Mouse (Mus musculus) 416B (cell line): Measurements from ENCODE around the gene Pinlyp.
A peak's percentile ranks its signal among the peaks of the same experiment; 100 is the strongest.
"Not testable (repeated sequence)": the region's sequence is repeated elsewhere in the genome, so short reads cannot be mapped to it uniquely, and the experiment has no call there.

Experiments used
- DNase-seq: peaks from one replicate; pipeline ENCODE4 v3.0.0; 2011; ENCODE audit warnings: low read depth

Pinlyp gene

DNA sequence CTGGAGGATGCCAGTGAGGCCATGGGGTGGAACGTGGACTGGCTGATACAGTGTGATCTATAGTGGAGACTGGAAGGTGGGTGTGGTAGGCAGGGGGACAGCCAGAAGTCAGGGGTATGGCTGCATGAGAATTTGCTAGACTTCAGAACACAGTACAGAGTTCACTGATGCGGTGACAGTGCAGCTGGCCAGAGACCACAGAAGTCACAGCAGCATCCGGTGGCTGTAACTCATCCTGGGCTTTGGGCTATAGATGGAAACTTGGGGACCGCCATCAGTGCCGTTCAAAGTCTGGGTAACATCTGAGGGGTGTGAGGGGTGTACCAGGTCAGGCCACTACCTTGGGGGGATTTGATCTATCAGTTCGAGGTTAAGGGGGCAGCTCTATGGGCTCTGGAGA, 22.2 kb downstream of the Pinlyp start:
- no peak for DNase-seq

DNA sequence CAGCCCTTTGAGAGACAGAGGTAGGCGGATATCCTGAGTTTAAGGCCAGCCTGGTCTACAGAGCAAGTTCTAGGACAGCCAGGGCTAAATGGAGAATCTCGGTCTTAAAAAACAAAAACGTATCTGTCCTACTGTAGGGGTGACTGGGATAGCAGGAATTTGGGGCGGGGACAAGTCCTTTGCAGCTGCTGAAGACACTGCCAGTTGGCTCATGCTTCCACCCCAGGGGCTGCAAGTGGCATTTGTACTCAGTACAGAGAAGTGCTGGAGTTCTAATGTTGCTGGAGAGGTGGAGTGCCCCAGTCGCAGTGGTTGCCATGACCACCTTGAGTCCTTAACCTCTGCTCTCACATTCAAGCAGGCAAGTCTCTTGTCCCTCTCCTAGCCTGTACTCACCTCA, 23.1 kb downstream of the Pinlyp start:
- DNase-seq = no peak

DNA sequence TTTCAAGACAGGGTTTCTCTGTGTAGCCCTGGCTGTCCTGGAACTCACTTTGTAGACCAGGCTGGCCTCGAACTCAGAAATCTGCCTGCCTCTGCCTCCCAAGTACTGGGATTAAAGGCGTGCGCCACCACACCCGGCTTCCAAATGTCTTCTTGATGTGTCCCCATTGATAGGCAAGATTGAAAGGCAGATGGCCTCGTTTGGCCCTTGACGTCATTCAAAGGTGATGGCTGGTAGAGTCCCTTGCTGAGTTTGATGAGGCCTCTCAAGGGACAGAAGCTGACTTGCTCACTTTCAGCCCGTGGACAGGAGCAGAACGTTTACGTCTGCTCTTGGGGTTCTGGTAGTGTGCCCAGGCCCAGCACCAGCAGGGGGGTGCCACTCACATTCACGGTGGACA, 25.9 kb downstream of the Pinlyp start:
- DNase-seq = not testable (repeated sequence)

DNA sequence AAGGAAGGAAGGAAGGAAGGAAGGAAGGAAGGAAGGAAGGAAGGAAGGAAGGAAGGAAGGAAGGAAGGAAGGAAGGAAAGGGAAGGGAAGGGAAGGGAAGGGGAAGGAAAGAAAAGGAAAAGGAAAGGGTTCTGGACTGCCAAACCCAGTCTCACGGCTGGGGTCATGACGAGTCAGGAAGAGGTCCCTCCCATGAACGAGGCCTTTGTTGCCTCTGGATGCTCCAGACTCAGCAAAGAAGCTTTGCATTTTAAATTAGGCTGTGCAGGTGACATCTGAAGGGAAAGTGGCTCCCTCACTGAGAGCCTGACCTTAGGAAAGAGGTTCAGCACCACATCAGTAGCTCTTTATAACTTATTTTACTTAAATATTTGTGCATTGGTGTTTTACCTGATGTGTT, 26.8 kb downstream of the Pinlyp start:
- no peak for DNase-seq

DNA sequence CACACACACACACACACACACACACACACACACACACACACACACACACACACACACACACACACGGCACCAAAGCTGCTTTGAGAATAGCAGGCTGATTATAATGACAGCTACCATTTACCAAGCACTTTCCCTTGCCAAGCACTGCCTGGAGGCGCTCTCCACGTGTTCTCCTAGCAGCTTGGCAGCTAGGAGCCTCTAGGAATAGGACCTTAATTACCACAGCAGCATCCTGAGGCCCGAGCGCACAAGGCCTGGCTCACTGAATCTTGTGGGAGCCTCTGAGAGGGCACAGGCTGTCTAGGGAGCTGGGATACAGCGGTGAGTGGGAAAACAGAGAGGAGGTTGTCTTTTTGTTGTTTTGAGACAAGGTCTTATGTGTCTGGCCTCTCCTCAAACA, 28.3 kb downstream of the Pinlyp start:
- no peak for DNase-seq

DNA sequence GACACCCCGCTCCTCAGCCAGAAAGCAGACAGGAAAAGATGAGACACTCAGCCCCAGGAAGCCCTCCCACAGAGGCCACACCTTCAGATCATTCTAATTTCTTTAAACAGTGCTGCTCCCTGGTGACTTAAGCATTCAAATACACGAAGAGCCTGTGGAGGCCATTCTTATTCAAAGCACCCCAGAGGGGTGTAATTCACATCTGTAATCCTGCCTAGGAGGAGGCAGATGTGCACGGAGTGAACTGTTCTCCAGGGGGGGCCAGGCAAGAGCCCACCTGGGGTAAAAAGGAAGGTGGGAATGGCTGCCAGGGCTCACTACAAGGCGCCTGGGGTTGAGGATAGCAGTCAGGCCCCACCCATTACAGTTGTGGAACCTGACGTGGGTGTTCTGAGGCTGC, 28.8 kb downstream of the Pinlyp start:
- peak; percentile 28 for DNase-seq

DNA sequence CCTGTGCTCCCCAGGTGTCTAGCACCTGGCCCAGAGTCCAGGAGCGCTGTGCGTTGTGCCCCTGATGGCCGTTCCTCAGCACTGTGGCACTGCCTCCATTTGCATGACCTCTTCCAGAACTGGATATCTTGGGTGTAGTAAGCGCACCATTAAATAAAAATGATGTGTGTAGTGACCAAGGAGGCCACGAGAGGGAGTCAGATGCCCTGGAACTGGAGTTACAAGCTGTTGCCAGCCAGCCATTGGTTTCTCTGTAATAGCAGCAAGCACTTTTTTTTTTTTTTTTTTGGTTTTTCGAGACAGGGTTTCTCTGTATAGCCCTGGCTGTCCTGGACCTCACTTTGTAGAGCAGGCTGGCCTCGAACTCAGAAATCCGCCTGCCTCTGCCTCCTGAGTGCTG, 29.6 kb downstream of the Pinlyp start:
- peak; percentile 49 for DNase-seq

DNA sequence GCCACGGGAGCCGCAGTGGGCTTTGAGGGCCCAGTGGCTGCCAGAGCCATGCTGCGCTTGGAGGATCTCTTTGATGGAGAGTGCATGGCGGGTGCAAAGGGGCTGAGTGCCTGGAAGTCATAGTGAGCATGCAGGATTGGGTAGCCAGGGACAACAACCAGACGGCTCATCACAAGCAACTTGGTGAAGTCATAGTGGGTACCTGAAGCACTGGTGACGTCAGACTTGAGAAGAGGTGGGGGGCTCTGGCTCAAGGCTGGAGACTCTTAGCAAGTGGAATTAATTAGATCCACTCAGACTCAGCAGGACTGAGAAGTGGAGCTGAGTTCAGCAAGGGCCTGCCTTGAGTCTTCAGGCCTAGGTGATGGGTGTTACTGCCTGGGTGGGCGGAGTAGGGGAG, 33.6 kb downstream of the Pinlyp start, which contains the start of gene AC161166.1:
Gene AC161166.1, minus strand, starts transcription at position 101 of the 400 bp plus-strand sequence.
- DNase-seq = no peak

DNA sequence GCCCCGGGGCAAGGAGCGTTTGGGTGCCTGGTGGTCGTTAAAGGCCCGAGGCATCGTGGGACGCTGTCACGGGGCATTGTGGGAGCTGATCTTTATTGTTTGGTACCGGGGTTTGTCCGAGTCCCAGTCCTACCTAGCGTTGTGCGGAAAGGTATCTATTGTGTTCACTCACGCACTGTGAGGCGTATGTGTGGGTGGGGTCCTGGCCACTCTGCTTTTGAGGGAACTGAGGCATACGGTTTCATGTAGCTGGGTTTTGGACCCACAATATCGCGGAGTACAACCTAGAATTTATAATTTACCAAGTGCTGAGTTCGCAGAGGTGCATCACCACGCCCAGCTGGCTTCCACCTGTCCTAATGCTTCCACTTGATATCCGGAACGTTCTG, 38.2 kb downstream of the Pinlyp start:
- peak; percentile 28 for DNase-seq

DNA sequence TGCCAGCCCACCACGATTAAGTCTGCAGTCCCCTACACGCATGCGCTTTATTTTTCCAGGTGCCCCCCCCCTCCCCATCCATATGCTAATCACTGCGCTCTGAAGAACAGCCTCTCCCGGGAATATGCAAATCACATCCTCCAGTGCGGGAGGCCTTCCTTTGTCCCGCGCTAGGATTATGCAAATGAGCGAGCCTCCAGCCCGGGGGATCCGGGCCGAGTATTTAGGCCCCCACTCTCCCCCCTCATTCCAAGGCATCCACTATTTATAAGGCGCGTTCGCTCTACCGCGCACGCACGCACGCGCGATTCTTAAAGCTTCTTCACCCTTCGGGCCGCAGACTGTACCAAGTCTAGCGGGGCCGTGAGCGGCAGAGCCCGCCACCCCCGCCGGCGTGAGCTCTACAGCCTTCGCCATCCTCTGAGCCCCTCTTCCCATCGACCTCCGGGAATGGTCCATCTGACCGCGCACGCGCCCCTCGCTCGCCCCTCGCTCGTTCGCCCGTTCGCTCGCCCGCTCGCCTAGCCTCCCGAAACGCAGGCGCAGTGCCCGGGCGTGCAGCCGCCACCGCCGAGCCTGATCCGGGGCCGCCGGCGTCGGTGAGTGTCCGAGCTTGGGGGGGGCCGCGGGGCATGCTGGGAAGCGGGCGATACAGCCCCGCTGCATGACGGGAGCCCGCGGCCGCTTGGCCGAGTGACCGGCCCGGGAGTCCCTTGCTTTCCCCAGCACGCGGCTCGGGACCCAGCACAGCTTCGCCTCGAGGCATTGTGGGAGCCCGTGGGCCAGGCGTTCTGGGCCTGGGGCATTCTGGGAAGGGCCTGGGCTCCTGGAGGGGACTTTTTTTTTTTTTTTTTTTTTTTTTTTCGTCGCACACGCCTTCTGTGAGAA, 38.8 kb downstream of the Pinlyp start, which contains the start of gene Zfp428:
Gene Zfp428, plus strand, starts transcription at position 169 of the 888 bp plus-strand sequence.
- DNase-seq = peak; percentile 85

DNA sequence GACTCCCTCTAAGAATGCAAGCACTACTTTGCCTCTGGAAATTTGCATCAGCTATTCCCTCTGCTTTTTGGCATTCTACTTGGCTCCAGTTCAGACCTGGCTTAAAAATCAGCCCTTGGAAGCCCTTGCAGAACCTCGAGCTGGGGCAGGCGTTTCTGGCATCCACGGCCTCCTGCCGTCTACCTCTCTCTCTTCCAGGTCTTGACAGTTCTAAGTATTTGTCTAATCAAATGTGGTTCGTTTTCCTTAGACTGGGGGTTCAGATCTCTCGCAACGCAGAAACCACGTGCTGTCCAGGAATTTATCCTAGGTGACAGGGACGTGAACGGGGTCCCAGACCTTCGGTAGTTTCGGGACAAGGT, 39.5 kb downstream of the Pinlyp start:
- DNase-seq = no peak

DNA sequence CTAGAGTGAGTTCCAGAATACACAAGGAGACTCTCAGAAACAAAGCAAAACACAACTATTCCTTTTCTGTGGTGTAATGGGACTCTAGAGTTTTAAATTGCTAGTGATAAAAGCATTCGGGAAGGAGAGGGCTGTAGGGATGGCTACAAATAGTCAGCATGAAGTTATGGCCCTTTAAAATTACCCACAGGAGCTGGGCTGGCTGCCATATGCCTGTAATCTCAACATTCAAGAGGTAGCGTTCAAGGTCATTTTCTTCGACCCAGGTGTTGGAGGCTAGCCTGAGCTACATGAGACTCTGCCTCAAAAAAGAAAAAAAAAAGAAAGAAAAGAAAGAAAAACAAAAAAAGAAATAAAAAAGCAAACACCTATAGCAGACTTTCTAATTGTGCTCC, 39.9 kb downstream of the Pinlyp start:
- peak; percentile 52 for DNase-seq

DNA sequence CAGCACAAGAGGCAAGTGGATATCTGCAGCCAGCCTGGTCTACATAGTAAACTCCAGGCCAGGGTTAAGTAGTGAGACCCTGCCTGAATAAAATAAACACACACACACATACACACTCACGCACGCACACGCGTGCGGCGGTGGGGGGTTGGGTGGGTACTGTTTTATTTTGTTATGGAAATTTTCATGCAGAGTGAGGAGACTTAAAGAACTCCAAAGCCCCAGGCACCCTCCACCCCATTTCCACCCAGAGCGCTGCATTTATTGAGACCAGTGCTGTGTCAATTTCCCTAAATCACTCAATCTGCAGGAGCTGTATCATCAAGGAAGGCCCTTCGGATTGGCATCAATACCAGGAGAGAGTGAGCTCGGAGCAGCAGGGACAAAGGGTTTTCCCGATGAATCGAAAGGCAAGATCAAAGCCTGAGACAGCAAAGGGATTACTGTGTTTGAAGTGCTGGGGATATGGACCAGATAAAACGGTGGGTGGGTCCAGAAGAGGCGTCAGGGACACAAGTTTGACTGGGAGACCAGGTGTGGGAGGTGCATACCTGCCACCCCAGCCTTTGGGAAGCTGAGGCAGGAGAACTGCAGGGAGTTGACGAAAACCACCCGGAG, 40.4 kb downstream of the Pinlyp start:
- DNase-seq = no peak

DNA sequence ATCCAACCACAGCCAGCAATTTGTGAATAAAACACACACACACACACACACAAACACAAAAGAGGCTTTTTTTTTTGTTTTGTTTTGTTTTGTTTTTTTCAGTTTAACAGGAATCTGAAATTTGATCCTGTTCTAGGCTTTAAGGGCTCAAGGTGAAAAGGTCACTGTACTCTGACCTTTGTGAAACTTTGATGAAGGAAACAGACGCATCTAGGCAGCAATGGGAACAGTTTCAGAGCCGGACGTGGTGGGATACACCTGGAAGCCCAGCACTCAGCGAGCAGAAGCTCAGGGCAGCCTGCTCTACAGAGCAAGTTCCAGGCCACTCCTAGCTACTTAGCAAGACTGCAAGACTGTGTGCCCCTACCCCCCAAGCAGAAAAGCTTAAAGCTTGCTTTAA, 41.0 kb downstream of the Pinlyp start:
- DNase-seq = no peak

DNA sequence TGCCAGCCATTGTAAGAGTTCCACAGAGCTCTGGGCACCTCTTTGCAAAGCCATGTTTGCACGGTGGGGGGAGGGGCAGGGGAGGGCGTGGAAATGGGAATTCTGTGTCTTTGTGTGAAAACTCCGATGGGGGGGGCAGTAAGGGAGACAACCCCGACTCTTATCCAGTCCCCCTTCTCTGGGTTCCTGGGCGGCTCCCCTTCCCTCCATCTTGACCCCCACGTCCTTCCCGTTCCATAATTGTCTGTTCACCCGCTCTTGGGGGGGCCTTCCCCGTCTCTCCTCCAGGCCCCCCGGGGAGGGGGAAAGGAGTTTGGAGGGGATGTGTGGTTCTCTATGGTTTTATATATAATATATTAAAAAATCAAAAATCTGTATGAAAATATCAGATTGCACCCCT, 41.9 kb downstream of the Pinlyp start:
- no peak for DNase-seq

DNA sequence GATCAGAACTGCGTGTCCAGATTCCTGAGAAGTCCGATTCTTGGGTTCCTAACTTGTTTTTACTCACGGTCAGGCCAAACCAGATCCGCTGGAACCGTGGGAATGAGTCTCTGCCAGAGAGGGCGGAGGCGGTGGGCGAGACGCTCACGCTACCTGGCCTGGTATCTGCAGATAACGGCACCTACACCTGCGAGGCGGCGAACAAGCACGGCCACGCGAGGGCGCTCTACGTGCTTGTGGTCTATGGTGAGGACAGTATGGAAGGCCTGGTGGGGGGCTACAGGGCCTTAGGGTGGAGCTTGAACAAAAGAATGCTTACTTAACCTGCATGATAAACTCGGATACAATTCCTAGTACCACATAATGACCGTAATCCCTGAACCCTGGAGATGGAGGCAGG, 44.4 kb downstream of the Pinlyp start:
- no peak for DNase-seq

DNA sequence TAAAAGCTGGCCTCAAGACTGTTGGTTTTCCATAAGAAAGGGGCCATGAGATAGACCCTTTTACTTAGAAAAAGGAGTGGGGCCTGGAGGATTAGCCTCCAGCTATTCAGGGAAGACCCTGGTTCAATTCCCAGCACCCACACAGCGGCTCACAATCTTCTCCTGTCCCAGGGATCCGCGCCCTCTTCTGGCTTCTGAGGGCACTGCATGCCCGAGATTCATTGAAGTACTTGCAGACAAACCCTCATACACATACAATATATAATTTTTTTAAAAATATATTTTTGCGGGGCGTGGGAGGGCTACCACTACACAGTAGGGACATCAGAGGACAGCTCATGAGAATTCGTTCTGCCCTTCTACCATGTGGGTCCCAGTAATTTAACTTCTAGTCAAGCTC, 45.0 kb downstream of the Pinlyp start:
- peak; percentile 52 for DNase-seq

DNA sequence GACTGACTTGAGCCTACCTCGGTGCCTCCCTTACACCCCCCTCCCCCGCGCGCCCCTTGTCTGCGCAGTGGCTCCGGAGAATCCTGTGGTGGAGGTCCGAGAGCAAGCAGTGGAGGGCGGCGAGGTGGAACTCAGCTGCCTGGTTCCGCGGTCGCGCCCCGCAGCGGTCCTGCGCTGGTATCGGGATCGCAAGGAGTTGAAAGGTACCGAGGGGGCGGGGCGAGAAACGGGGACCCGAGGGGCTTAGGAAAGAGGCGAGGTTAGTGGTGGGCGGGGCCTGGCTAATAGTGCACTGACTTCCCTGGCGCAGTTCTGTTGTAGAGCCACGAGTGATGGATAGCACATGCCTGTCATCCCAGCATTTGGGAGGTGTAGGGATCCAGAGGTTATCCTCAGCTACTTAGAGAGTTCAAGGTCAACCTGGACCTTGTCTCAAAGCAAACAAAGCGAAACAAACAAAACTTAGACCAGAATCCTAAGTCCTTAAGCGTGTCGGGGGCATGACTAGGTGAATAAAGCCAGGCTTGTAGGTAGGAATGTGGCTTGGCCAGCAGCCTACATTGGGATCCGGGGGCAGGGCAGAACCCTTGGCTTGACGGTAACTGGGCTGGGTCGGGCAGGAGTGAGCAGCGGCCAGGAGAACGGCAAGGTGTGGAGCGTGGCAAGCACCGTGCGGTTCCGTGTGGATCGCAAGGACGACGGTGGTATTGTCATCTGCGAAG, 45.9 kb downstream of the Pinlyp start:
- DNase-seq = no peak
